Mouse (Mus musculus) G1E (cell line): ENCODE data around the gene Nbr1. TPM values are rescaled to one million over a fixed set of nuclear protein-coding genes. Genes with fewer than 3 reads are reported as not detected.

Experiments used
- ATAC-seq: 2 replicates; pipeline ENCODE4 v1.8.0; 2016; ENCODE audit warnings: mild to moderate bottlenecking; ENCODE audit not compliant: insufficient number of reproducible peaks, poor library complexity, low FRiP score, severe bottlenecking; ENCODE audit errors: extremely low read depth
- DNase-seq: peaks from one replicate; pipeline ENCODE4 v3.0.0; 2012; ENCODE audit warnings: low spot score
- H3K27me3 ChIP-seq: 2 replicates; pipeline ENCODE4 v1.6.1; 2012; ENCODE audit warnings: mild to moderate bottlenecking, low read length, inconsistent platforms; ENCODE audit not compliant: insufficient read depth
- H3K36me3 ChIP-seq: replicated peaks from 2 replicates; pipeline ENCODE3; 2012; ENCODE audit warnings: mild to moderate bottlenecking, inconsistent platforms
- H3K4me1 ChIP-seq: 2 replicates; pipeline ENCODE4 v1.6.1; 2012; ENCODE audit warnings: low read depth, low read length, inconsistent platforms, mixed read lengths; ENCODE audit not compliant: insufficient read depth
- H3K4me3 ChIP-seq: 2 replicates; pipeline ENCODE4 v1.5.1; 2012; ENCODE audit warnings: low read depth, mild to moderate bottlenecking, inconsistent platforms, low read length, moderate library complexity, mixed read lengths
- H3K9me3 ChIP-seq: replicated peaks from 2 replicates; pipeline ENCODE4 v1.6.1; 2012; ENCODE audit warnings: inconsistent platforms
- CTCF ChIP-seq: IDR thresholded peaks from 2 replicates; pipeline ENCODE4 v1.5.1; 2012; ENCODE audit warnings: low read depth, low read length, inconsistent platforms, mixed read lengths
- GATA1 ChIP-seq: IDR thresholded peaks from 2 replicates; pipeline ENCODE4 v1.6.1; 2012; ENCODE audit warnings: borderline replicate concordance, low read length, inconsistent platforms, mixed read lengths
- GATA2 ChIP-seq: IDR thresholded peaks from 2 replicates; pipeline ENCODE4 v1.6.1; 2012; ENCODE audit warnings: low read depth, low read length, inconsistent platforms, borderline replicate concordance
- POLR2AphosphoS5 ChIP-seq: IDR thresholded peaks from 2 replicates; pipeline ENCODE4 v1.6.1; 2012; ENCODE audit warnings: low read depth, low read length, inconsistent platforms; ENCODE audit not compliant: insufficient replicate concordance
- TAL1 ChIP-seq: conservative IDR thresholded peaks from 2 replicates; pipeline ENCODE4 v1.6.1; 2012; ENCODE audit warnings: low read depth, low read length, inconsistent platforms, mixed read lengths
- polyA plus RNA-seq: library from polyadenylated mRNA; stranded (reverse); fragments of >175 nt; gene quantifications from 2 replicates; pipeline ENCODE4 v1.2.3, GENCODE M21; 2012
- total RNA-seq, 2 experiments: library from RNA; stranded (forward) in 1 of 2; stranded (reverse) in 1 of 2; fragments of 200-1000 nt in 1 of 2; fragments of >200 nt in 1 of 2; fragmentation: Nextera tagmentation in 1 of 2; gene quantifications; 2 replicates each; pipeline ENCODE4 v1.2.3; 2014 to 2017

Nbr1 gene
- total and polyA plus RNA-seq, 3 experiments, result 45.6 to 109 (median 99.4) TPM

DNA sequence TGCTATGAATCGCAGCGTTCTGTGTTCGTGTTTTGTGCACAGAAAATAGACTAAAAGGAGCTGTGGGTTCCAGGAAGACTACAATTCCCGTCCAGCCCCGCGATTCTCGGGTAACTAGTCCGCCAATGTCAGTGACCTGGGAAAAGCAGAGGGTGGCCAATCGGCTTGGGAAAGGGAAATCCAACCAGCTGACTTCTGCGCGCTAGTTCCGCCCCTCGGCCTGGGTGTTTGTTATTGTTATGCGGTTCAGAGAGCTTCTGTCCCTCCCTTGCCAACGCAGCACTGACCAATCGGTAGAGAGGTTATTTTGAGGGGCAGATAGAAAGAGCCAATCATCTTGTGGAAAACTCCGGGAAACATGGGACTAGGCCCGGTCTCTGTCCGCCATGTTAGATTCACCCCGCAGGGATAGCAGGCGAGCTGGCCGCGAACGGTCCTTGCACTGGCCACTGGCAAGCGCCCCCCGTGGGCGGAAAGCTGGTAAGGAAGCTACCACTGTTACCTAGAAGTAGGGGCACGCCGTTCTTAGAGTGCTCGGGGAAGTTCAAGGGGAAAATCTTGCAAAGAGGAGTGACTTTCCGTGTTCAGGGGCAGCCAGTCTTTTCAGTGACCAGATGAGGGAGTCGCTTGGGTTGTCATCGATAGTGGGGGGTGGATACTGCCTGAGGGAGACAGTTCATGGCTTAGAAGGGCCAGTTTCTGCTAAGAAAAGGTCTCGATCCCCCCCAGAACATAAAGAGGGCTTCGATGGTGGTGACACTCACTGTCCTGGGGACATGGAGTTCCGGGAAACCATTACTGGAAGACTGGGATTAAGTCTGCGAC is 739 bp downstream of the Nbr1 start:
- DNase-seq, result peak; percentile 90
- H3K4me1 ChIP-seq, result peaks cover 24% of the 10 kb centered on the region
- H3K36me3 ChIP-seq, result peaks cover 45% of the 10 kb centered on the region

DNA sequence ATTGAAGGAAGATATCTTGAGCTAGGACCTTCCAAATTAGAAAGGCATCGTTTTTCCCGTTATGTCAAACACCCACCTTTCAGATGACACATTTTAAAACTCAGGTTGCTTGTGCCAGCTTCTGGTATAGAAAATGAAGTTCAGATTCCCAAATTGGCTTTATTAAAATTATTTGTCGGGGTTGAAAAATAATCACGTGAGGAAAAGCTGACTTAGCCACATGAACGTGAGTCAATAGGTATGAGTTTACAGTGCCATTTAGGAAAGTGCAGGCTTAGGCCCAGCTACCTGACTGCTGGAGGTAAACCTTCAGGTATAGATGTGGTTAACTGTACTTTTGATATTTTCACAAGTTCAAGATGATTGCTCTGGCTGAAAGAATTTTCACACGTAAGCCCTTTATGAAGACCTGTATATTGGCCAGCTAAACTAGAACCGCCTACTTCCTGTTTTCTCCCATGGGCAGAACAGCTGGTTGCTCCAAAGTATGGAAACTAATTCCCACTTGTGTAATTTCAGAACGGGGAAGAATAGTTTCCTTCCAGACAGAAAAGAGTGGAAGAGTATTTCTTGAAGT is 1.5 kb downstream of the Nbr1 start:
- no peaks in the 10 kb centered on the region for H3K9me3 ChIP-seq
- H3K4me1 ChIP-seq, result peaks cover 24% of the 10 kb centered on the region
- TF ChIP-seq GATA1 (no peak), POLR2AphosphoS5 (no peak), TAL1 (no peak), GATA2 (no peak), CTCF (no peak)
- peak overlapping the region; percentile 73 for H3K4me3 ChIP-seq
- peaks cover 44% of the 10 kb centered on the region for H3K36me3 ChIP-seq
- no peaks in the 10 kb centered on the region for H3K27me3 ChIP-seq
- DNase-seq, result no peak
- ATAC-seq, result no peak

More for the DNA sequence above, 739 bp downstream of the Nbr1 start:
- ATAC-seq, result peak; percentile 87
- TF ChIP-seq TAL1 (no peak), GATA2 (no peak), CTCF (no peak), GATA1 (no peak), POLR2AphosphoS5 (no peak)
- Histone ChIP-seq H3K4me3 (peak overlapping the region; percentile 73), H3K27me3 (no peaks in the 10 kb centered on the region), H3K9me3 (no peaks in the 10 kb centered on the region)

DNA sequence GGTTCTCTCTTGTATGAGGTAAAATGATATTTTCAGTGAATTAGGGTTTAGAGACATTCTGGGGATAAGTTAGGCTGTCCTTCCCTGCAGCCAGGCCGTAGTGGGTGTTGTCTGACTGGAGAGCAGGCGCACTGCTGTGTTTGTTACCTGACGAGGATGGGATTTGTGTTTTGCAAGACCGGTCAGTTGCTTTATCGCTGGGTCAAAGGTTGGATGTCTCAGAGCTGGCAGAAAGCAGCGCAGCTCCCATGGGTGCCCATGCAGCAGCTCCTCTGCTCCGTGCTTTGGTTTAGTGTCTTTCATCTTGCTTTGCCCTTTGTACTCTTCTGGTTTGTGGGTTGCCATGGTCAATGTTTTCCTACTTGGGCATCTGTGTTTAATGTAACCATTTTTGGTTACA is 4.6 kb downstream of the Nbr1 start:
- ATAC-seq (no peak), DNase-seq (no peak)
- no peaks in the 10 kb centered on the region for H3K9me3 ChIP-seq
- H3K27me3 ChIP-seq, result no peaks in the 10 kb centered on the region
- H3K4me3 ChIP-seq, result no peak overlapping the region
- H3K36me3 ChIP-seq, result peaks cover 64% of the 10 kb centered on the region
- no peak for TF ChIP-seq GATA1
- TF ChIP-seq CTCF, result no peak
- no peak for TF ChIP-seq GATA2
- no peak for TF ChIP-seq POLR2AphosphoS5
- no peak for TF ChIP-seq TAL1
- H3K4me1 ChIP-seq, result peaks cover 19% of the 10 kb centered on the region

DNA sequence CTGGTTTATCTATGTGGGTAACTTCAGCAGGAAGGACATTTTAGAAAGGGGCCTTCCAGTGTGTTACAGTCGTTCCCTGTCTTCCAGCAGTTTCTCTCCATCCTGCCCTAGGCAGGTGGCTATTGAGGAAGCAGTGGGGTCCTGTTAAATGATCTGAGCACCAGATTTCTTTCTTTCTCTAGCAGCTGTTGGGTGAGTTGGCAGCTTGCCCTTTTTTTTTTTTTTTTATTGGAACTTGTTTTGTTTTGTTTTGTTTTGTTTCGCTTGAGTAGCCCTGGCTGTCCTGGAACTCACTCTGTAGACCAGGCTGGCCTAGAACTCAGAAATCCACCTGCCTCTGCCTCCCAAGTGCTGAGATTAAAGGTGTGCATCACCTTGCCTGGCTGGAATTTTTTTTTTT is 5.0 kb downstream of the Nbr1 start:
- H3K36me3 ChIP-seq, result peaks cover 67% of the 10 kb centered on the region
- peaks cover 19% of the 10 kb centered on the region for H3K4me1 ChIP-seq
- no peaks in the 10 kb centered on the region for H3K27me3 ChIP-seq
- TF ChIP-seq TAL1 (no peak), POLR2AphosphoS5 (no peak), GATA2 (no peak), GATA1 (no peak), CTCF (no peak)
- H3K4me3 ChIP-seq, result no peak overlapping the region
- no peaks in the 10 kb centered on the region for H3K9me3 ChIP-seq
- ATAC-seq, result no peak
- DNase-seq, result no peak

DNA sequence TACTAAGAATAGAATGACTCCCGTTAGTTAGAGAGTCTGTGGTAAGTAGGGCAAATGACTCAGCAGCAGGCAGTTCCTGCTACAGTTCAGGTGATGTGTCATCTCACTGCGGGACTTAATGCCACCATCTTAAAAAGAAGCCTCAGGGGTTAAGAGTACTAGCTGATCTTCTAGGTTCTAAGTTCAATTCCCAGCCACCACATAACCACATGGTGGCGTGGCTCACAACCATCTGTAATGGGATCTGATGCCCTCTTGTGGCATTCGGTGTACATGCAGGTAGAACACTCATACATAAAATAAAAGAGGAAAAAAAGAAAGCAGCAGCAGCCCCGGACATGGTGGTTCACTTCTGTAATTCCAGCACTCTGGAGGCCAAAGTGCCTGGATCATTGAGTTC is 10.4 kb downstream of the Nbr1 start:
- TF ChIP-seq POLR2AphosphoS5 (no peak), TAL1 (no peak), CTCF (peak; percentile 48), GATA1 (no peak), GATA2 (no peak)
- no peak for ATAC-seq
- Histone ChIP-seq H3K4me3 (no peak overlapping the region), H3K27me3 (no peaks in the 10 kb centered on the region), H3K36me3 (peaks cover 87% of the 10 kb centered on the region), H3K9me3 (no peaks in the 10 kb centered on the region), H3K4me1 (peaks cover 8% of the 10 kb centered on the region; the same call in 1 of the 2 replicates)
- no peak for DNase-seq

DNA sequence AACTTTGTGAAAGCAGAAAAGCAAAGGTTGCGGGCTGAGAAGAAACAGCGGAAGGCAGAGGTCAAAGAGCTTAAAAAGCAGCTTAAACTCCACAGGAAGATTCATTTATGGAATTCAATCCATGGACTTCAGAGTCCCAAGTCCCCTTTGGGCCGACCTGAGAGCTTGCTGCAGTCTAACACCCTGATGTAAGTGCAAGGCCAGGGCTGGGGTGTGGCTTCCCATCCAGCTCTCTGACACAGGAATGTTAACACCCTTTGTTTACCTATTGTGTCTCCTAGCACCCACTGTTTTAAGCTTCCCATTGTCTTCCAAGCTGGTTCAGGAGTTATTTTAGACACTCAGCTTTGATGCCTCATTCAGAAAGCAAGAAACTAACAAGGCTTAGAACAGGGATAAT is 16.5 kb downstream of the Nbr1 start:
- no peak for DNase-seq

More for the DNA sequence above, 16.5 kb downstream of the Nbr1 start:
- TF ChIP-seq TAL1 (no peak), POLR2AphosphoS5 (no peak), CTCF (no peak), GATA2 (no peak), GATA1 (no peak)
- H3K36me3 ChIP-seq, result peaks cover 91% of the 10 kb centered on the region
- H3K4me1 ChIP-seq, result no peaks in the 10 kb centered on the region
- no peaks in the 10 kb centered on the region for H3K9me3 ChIP-seq
- no peak for ATAC-seq
- no peak overlapping the region for H3K4me3 ChIP-seq
- no peaks in the 10 kb centered on the region for H3K27me3 ChIP-seq
